Mouse (Mus musculus) sigmoid colon, adult 10 weeks (tissue): ENCODE measurements around the gene E330009J07Rik. TPM values are rescaled to one million over a fixed set of nuclear protein-coding genes. Genes with fewer than 3 reads are reported as not detected.

Experiments
- polyA plus RNA-seq: library from polyadenylated mRNA; stranded (reverse); fragments of 350-450 nt; fragmentation: Illumina TruSeq; extraction: RNeasy Lipid Tissue Mini Kit (QIAGEN cat#74804); gene quantifications from one replicate; pipeline ENCODE4 v1.2.3, GENCODE M21; 2014; ENCODE audit warnings: low read depth, low replicate concordance

The E330009J07Rik gene
- 45.0 TPM for polyA plus RNA-seq

DNA sequence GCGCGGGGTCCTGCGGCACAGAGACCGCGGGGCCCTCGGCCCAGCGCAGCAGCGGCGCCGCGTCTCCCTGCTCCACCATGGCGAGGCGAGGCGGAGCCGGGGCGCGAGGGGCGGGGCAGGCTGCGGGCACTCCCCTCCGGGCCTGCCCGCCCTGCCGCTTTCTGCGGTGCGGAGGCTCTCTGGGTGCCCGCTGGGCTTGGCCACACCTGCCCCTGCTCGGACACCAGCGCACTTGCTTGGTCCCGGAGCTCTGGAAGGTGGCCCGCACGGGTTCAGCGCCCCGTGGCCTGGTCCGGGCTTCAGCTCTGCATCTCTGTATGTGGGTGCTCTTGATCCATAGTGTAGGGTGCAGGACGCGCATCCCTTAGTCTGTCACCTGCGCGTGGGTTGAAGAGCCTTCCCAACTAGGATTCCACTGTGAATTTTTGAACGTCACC, at the start of gene E330009J07Rik:
Gene E330009J07Rik, minus strand, starts transcription at position 89 of the 437 bp plus-strand sequence.

DNA sequence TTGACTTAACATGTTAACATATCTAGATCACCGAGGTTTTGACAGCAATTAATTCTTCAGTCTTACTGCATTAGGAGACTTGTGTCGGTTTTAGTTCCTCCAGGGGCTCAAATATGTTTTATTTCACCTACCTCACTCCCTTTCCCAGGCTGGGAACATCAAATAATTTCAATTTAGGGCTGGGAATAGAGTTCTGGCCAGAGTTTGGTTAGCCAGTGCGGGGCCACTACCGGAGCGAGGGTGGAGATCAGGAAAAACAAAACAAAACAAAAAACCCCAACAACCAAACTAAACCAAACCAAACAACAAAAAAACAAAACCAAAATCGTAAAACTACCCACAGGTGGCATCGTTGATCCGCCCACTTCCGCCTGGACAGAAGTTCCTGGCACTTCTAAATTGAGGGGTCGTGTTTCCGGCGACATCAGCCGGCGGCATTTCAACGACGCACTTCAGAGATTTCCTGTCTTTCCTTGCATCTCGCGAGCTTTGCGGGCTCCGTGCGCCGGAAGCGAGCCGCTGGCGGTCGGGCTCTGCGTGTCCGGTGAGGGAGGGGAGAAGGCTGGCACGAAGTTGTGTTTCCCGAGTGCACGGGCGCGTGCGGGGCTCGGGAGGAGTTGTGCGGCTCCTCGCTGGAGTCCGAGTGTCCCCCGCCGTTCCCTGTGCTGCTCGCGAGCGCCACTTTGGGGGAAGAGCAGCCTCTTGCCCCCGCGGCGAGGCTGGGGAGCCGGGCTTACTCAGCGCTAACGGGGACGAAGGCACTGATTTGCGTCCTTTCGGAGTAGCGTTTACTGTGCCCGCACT, 35.2 kb upstream of the E330009J07Rik start, which contains the start of gene Ssbp1:
Gene Ssbp1, plus strand, starts transcription at position 437 of the 804 bp plus-strand sequence.

DNA sequence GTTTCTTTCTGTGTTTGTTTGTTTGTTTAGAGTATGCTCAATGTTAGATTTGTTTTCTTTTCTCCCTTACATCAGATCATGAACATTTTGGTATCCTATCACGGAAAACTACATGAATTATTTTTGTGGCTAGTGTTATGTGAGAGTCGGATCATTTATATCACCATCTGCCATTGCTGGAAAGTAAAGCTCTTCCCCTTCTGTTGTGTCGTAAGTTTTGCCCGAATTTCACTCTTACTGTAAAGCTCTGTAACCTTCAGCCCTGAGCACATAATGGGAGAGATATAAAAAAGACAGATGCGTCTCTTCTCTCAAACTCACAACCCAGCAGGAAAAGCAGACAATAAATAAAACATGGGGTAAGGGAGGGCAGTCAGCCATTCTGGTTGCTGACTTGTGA, 3.0 kb upstream of the E330009J07Rik start, which contains the start of gene Wee2:
Gene Wee2, plus strand, starts transcription at position 153 of the 400 bp plus-strand sequence.

Other genes with a start within 250 kb of the E330009J07Rik start
- 10.4 TPM for gene Agk, start 111.0 kb downstream of the E330009J07Rik start, polyA plus RNA-seq
- gene Wee2, start 3.0 kb upstream of the E330009J07Rik start, polyA plus RNA-seq, result not detected
- gene Ssbp1, start 35.2 kb upstream of the E330009J07Rik start, polyA plus RNA-seq, result 97.2 TPM
- 0.44 TPM for gene Tas2r137, start 55.1 kb upstream of the E330009J07Rik start, polyA plus RNA-seq
- not detected for gene Tas2r108, start 57.4 kb upstream of the E330009J07Rik start, polyA plus RNA-seq
- gene Prss37, start 83.4 kb upstream of the E330009J07Rik start, polyA plus RNA-seq, result not detected
- not detected for gene Olfr461, start 118.9 kb upstream of the E330009J07Rik start, polyA plus RNA-seq
- not detected for gene Olfr460, start 133.4 kb upstream of the E330009J07Rik start, polyA plus RNA-seq
- gene Clec5a, start 149.7 kb upstream of the E330009J07Rik start, polyA plus RNA-seq, result 6.4 TPM
- not detected for gene Tas2r138, start 177.2 kb upstream of the E330009J07Rik start, polyA plus RNA-seq
- 293 TPM for gene Mgam, start 192.7 kb upstream of the E330009J07Rik start, polyA plus RNA-seq